Mouse (Mus musculus) CD4-positive helper T cell, adult 2 months (primary cell): ENCODE measurements at regions not wholly inside any gene's neighbourhood (a gene's known extent, or its start where the extent isn't known, plus 50 kb on each side); places are given as distances from the start of the nearest gene placed in this dataset.

Experiments
- DNase-seq: peaks from one replicate; pipeline ENCODE4 v3.0.0-alpha.2; 2012; ENCODE audit warnings: low read depth, missing footprints, low spot score

- no peak for DNase-seq
These were observed 844.7 kb upstream of the Car8 start for GRCm38 (mm10) chr4:9083526-9083925.

GRCm38 (mm10) chr4:9081701-9082562 lies 843.1 kb upstream of the Car8 start:
- DNase-seq = no peak

DNA sequence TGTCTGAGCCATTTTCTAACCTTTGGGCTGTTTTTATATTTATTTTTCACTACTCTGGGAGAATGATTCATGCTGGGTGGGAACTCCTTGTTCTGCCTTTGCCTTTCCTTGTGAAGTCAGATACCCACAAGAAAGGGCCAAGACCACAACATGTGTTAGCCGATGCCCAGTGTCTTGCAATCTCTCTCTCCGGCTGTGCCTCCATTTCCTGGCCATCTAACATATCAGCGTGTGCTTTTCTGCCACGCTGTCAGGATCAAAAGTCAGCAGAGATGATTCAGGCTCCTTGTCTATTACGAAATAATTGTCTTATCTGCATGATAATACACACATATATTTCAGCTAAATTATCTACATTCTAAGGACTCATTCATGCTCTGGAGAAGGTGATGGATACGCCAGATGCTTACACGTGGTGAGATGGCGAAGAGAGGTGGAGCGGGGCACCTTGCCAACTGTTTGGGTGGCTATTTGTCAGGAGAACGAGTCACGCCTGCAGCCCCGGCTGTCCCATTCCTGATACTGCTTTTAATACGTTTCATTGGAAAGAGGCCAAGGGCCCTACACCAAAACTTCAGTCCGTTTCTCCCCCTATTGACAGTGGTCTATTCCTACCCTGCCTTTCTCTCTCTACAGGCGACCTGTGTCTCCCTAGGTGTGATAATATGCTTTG lies 842.1 kb upstream of the Car8 start:
- DNase-seq = no peak

DNA sequence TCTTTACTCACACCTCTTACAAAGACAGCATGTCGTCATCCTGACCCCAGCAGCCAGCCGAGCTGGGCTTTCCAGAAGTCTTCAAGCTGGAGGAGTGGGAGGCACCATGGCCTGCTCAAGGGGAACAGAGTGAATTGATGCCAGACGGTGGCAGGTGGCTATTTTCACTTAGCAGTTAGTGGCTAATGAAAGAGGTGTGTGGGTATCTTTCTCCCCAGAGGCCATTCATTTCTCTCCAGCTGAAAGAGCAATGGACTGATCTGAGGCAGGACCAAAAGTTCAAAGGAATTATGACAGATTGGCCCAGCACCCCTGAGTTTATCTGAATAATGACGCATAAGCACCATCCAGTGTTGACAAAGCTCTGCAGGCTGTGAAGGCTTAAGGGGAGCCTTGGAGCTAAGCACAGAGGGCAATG lies 841.0 kb upstream of the Car8 start:
- DNase-seq = no peak

- no peak for DNase-seq
These were observed 835.6 kb upstream of the Car8 start for GRCm38 (mm10) chr4:9074447-9074846.

DNA sequence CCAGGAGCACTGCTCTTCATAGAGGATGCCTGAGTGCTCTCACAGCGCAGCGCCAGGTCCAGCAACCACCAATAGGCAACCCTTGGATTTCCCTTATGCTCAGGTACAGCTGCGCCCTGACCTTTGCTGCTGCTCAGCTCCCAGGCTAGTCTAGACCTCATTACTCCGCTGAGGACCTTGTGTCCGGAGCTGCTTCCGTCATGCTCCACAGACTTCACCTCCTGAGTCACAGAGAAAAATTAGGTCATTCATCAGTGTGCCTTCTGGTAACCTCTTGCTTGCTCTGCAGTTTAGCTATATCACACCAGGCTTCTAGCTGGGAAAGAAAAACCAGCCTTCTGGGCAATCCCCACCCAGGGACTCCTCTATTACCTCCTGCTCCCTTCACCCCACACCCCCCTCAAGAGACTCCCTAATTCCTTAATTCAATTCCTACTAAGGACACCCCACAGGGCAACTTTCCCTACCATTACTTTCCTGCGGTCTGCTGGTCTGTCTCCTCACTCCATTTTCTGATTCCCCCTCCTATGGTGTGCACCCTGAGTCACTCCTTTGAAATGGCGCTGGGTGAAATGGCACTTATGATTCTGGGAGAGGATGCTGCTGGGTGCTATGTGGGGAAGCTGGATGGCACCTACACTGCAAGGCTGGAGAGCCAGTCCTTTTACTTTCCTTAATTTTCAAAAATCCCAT lies 835.0 kb upstream of the Car8 start:
- no peak for DNase-seq

DNA sequence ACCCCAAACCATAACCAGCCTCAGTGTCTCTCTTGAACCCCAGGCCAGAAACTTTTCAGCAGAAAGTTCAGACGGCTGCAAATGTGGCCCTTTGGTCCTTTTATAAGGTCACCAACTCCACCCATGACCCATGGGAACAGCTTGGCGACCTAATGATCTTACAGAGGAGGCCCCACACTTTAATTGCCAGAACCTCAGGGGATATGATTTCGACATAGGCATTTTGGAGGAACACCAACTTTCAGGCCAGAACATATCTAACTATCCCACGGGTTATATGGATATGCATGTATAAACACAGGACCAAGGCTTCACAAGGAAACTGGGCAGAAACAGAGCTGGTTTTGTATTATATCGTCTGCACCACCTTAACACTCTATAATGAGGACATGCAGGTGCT lies 833.5 kb upstream of the Car8 start:
- no peak for DNase-seq

GRCm38 (mm10) chr4:9067874-9068273 lies 829.0 kb upstream of the Car8 start:
- no peak for DNase-seq

DNA sequence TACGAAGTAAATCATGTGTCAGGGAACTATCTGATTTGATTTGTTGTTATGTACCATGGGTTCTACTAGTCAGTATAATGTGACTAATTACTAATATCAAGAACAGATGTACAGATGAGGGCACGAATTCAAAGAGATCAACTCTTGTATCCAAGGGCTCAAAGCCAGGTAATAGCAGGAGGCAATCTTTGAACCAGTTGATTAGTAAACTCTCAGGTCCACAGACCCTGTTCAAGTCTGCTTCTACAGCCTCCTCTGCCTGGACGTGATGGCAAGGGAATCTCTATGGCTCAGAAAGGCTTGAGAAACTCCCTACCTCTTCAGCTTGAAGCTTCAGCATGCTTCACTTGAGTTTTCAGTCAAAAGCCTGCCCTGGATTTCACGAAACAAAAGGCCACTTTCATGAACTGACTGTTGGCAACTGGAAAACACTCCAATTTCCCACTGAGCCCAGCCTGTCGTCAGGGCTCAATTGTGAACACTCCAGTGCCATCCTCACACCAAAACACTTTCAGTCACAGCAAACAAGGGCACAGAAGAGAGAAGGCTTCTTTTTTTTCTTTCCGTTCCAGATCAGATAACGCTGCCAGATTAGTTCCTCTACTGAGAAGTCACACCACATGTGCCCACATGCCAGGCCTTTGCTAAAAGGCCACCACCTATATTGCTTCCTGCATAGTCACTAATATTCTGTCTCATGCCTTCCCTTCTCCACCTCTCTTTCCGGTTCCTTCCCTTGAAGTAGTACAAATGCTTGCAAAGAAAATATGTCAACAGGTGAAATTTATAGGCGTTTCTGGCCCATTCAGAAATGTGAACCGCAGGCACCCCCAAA lies 827.4 kb upstream of the Car8 start:
- peak; percentile 61 for DNase-seq

- DNase-seq = no peak
These were observed 823.1 kb upstream of the Car8 start for GRCm38 (mm10) chr4:9061941-9062340.

DNA sequence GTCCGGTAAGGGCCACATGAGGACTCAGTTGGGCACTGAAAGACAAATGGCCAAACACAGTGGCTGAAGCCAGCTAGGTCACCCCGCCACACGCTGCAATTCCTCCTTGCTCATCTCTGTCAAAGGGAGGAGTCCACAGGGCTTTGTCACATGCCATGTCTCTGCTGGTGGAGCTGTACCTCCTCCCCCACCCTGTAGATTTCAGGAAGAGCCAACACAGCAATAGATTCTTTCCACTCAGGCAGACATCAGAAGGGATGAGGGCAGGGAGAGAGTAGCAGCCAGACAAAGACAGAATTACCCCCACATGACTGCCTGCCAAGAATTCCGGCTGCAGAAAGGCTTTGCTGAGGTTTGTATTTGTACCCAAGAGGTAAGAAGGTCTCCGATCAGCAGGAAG lies 821.4 kb upstream of the Car8 start:
- no peak for DNase-seq

GRCm38 (mm10) chr4:9057676-9058075 lies 818.8 kb upstream of the Car8 start:
- no peak for DNase-seq

GRCm38 (mm10) chr4:9057113-9057512 lies 818.3 kb upstream of the Car8 start:
- DNase-seq = no peak

DNA sequence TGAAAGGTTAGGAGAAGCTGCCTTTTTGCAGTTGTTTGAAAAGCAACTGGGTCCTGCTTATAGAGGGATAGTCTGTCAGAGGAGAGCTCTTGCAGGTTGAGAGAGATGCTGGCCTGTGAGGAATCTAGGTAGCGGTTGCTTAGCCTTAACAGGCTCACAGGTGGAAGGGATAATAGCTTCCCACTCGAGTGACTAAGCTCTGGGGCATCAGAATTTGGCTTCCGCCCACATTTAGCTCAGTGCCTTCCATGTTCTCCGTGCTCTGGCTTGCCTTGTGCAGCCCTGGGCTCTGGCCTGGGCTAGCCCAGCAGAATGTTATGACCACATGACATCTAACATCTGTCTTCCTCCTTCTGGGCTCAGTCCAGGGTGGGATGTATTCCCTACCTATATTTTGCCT lies 817.0 kb upstream of the Car8 start:
- DNase-seq = no peak

GRCm38 (mm10) chr4:9055266-9055820 lies 816.5 kb upstream of the Car8 start:
- no peak for DNase-seq

- no peak for DNase-seq
These were observed 810.0 kb upstream of the Car8 start for GRCm38 (mm10) chr4:9048817-9049216.

DNA sequence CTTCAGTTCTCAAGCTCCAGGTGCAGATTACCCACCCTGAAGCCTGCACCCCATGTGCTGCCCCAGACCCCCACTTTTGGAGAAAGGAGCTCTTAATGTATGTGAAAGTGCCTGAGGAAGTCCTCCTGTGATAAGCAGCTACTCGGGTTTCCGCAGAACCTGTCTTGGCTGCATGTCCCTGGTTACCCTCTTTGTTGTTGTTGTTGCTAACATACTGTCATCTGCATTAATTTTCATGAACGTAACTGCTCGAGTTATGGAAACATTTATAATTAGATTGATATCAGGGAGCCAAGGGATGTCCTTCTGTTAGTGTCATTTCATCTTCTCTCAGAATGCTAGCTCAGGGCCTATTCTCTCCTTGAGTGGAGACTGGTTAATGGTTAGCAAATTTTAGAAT lies 808.3 kb upstream of the Car8 start:
- no peak for DNase-seq

DNA sequence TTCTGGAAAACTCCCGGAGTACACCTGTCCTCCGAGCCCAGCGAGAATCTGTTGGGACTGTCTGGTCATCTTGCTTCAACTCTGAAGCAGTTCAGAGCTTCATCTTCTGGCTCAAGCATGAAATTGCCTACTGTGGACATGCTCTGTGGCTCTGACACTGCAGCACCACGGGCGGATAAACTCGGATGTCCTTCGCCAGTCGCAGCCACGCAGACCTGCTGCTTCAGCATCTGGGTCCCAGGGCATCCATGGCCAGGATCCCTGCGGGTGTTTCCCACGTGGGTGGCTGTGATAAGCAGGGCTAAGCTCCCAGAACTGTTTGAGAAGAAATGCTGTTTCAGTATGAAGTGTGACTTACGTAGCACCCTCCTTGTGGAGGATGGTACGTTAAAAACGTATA lies 807.6 kb upstream of the Car8 start:
- no peak for DNase-seq

DNA sequence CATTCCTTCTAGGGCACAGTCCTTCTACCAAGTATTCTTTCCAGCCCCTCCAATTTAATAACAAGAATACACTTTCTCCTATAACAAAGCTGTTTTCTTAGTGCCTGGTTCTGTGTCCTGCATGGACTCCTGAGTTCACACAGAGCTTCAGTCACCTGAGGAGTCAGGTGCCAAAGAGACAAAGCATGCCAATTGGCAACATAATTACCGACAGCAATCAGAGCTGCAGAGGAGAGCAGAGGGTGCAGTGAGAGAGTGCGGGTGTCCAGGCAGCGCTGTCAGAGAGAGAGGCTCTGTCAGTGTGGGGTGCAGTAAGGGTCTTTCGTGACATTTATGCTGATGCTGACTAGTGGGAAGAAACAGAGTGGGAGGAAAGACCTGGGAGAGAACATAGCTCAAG lies 807.2 kb upstream of the Car8 start:
- no peak for DNase-seq

- DNase-seq = no peak
These were observed 797.2 kb upstream of the Car8 start for GRCm38 (mm10) chr4:9036005-9036404.

DNA sequence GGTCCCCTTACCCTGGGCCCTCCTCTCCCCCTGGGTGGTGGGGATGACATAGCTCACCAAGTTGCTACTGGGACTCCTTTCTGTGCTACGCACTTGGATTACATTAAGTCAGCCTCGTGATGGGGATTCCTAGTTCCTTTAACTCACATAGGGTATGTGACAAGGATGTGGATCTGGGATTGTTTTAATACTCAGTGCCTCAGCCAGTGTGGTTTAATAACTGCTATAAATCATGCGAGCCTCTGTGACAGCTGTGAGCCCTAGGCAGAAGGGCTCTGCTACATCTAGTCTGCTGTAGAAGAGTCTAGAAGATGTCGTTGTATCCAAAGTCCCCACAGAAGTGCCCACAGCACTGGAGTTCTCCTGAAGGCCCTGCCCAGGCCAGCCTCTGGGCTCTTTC lies 796.5 kb upstream of the Car8 start:
- no peak for DNase-seq
